Mouse (Mus musculus) forebrain, embryonic 11.5 days (tissue): ENCODE measurements at regions not wholly inside any gene's neighbourhood (a gene's known extent, or its start where the extent isn't known, plus 50 kb on each side); places are given as distances from the start of the nearest gene placed in this dataset.
A peak's percentile ranks its signal among the peaks of the same experiment; 100 is the strongest.

ENCODE experiments used
- ATAC-seq: fragments of 200-750 bp; cut with Nextera tagmentation; replicated peaks from 2 replicates; pipeline ENCODE4 v1.8.0; 2017; ENCODE audit warnings: moderate TSS enrichment; ENCODE audit not compliant: low FRiP score
- DNase-seq: peaks from one replicate; pipeline ENCODE4 v3.0.0-alpha.2; 2017; ENCODE audit warnings: low spot score
- H3K27ac ChIP-seq: fragments of 300-500 bp; sonication (generic); 2 replicates; pipeline ENCODE4 v1.5.1; 2014; ENCODE audit warnings: low read depth, low read length
- H3K27me3 ChIP-seq: fragments of 300-500 bp; sonication (generic); 2 replicates; pipeline ENCODE4 v1.6.1; 2014; ENCODE audit warnings: mild to moderate bottlenecking, low read length, mixed read lengths; ENCODE audit not compliant: control insufficient read depth, insufficient read depth
- H3K36me3 ChIP-seq: fragments of 300-500 bp; sonication (generic); 2 replicates; pipeline ENCODE4 v1.6.1; 2014; ENCODE audit warnings: mild to moderate bottlenecking, low read length, moderate library complexity, mixed read lengths; ENCODE audit not compliant: control insufficient read depth, insufficient read depth
- H3K4me1 ChIP-seq: fragments of 300-500 bp; sonication (generic); replicated peaks from 2 replicates; pipeline ENCODE4 v1.6.1; 2014; ENCODE audit warnings: low read length, mixed read lengths; ENCODE audit not compliant: control insufficient read depth, insufficient read depth
- H3K4me2 ChIP-seq: fragments of 300-500 bp; sonication (generic); 2 replicates; pipeline ENCODE4 v1.6.1; 2014; ENCODE audit warnings: low read depth, mild to moderate bottlenecking, low read length, moderate library complexity, mixed read lengths; ENCODE audit not compliant: severe bottlenecking
- H3K4me3 ChIP-seq: fragments of 300-500 bp; sonication (generic); 2 replicates; pipeline ENCODE4 v1.5.1; 2014; ENCODE audit warnings: low read depth, low read length
- H3K9ac ChIP-seq: fragments of 300-500 bp; sonication (generic); 2 replicates; pipeline ENCODE4 v1.6.1; 2014; ENCODE audit warnings: low read length
- H3K9me3 ChIP-seq: fragments of 300-500 bp; sonication (generic); 2 replicates; pipeline ENCODE4 v1.6.1; 2016; ENCODE audit warnings: low read length, mixed read lengths; ENCODE audit not compliant: control insufficient read depth
- WGBS: fragments of 180-500 bp; shearing (Covaris S2); extraction: QIAGEN DNeasy Blood & Tissue Kit; methylation state at CpG from one replicate; pipeline ENCODE4 v1.1.7; 2014; 5-methylcytosine and 5-hydroxymethylcytosine counted together

DNA sequence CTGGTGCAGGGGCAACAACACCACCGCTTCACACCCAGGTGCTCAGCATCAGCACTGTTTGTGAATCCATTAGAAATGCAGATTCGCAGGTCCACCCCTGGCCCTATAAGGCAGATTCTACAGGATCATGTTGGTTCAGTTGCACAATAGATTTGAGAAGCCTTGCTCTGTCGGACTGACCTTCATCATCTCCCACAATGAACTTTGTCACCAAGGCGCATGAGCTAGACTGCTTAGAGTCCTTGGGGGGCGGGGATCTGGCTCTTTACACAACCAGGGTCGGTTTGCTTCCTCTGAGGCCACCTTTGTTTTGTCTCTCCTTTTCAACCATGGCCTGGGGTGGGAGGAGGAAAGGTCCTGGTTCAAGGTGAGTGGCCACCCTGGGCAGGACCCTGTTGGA is 209.7 kb downstream of the Igsf11 start:
- Histone ChIP-seq H3K4me2 (no peak overlapping the region), H3K36me3 (no peaks in the 10 kb centered on the region), H3K9me3 (no peaks in the 10 kb centered on the region), H3K27ac (no peak overlapping the region), H3K27me3 (no peaks in the 10 kb centered on the region), H3K4me3 (no peak overlapping the region), H3K9ac (no peak overlapping the region), H3K4me1 (no peaks in the 10 kb centered on the region)
- ATAC-seq (no peak), DNase-seq (no peak)
- WGBS = 50% methylated on average over 6 of the region's 6 CpGs

DNA sequence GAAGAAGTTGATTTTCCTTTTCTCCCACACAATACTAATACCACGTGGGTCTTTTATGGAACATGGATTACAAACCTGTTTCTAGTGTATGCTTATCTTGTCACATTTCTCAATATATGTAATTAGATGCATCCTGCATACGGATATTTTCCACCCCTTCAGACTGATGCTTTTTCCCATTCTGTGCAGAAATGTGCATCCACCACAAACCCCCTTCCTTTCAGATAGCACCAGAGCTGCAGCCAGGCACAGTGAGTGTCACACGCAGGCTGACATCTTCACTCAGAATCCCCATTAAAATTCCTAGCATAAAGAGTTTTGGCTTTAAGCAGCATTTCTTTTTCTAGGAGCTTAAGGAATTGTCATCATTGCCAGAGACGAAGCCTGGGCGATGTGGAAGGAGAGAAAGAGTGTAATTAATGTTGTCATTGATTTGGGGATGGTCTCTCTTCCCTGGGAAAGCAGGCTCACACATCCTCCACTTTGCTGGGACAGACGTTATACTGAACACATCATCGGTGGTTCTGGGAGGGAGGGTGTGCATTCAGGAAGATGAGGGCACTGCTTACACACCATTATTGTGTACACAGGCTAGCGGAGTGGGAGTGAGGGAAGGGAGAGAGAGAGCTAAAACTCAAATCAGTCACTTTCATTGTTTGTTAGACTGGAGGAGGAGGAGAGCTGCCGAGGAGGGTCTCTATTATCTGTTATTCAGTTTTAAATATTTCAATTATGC is 211.1 kb downstream of the Igsf11 start:
- no peaks in the 10 kb centered on the region for H3K36me3 ChIP-seq
- ATAC-seq = no peak
- H3K4me2 ChIP-seq = no peak overlapping the region
- H3K9me3 ChIP-seq = no peaks in the 10 kb centered on the region
- no peaks in the 10 kb centered on the region for H3K27me3 ChIP-seq
- no peak for DNase-seq
- H3K4me3 ChIP-seq = no peak overlapping the region
- H3K27ac ChIP-seq = no peak overlapping the region
- H3K9ac ChIP-seq = no peak overlapping the region
- 64% methylated on average over 9 of the region's 9 CpGs for WGBS
- H3K4me1 ChIP-seq = no peaks in the 10 kb centered on the region

DNA sequence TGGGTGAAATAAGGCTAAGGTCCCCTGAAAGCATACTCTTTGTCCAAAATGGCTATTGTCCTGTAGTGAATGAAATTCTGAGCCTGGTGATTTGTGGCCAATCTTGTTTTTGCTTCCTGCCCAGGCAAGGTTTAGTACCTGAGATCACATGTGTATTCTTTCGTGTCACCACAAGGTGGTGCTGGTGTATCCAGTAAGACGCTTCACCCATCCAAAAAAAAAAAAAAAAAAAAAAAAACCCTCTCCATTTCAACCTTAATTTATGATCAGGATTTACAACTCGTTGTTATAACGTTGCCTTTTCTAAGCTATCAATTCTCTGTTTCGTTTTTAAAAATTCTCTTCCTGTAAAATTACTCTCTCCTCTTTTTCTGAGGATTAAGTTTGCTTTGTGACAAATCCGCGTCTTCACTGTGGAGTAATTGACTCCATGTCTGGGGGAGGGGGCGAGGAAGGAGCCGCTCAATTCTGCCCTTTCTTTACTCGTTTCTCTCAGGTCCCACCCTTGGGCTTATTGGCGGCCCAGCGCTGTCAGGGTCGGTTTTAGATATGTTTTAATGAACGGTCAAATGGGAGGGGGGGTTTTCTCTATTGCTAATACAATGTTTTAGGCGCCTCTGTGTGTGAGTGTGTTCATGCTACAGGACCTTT is 217.0 kb downstream of the Igsf11 start:
- H3K27me3 ChIP-seq = no peaks in the 10 kb centered on the region
- no peak overlapping the region for H3K9ac ChIP-seq
- 24% methylated on average over 15 of the region's 15 CpGs for WGBS
- DNase-seq (no peak), ATAC-seq (peak; percentile 71)
- H3K27ac ChIP-seq = no peak overlapping the region
- H3K36me3 ChIP-seq = no peaks in the 10 kb centered on the region
- peak overlapping the region; percentile 49; the same call in 1 of the 2 replicates for H3K4me2 ChIP-seq
- no peaks in the 10 kb centered on the region for H3K4me1 ChIP-seq
- peak overlapping the region; percentile 16; the same call in 1 of the 2 replicates for H3K4me3 ChIP-seq
- no peaks in the 10 kb centered on the region for H3K9me3 ChIP-seq

DNA sequence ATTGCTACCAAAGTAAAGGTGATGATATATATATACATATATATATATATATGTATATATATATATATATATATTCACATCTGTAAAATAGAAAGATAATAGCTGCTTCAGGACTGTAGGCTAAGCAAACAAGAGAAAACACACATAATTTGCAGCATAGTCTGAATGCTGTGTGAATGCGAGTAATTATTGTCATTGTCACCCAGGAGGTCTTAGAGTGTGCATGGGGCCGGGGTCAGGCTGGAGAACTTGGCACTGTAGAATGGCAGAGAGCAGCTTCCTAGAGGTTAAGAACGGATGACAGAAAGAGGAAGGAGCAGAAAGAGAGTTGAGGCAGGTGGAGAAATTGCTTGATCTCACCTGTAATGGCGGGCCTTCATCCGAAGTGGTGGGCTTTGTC is 217.6 kb downstream of the Igsf11 start:
- 83% methylated on average over 5 of the region's 5 CpGs for WGBS

DNA sequence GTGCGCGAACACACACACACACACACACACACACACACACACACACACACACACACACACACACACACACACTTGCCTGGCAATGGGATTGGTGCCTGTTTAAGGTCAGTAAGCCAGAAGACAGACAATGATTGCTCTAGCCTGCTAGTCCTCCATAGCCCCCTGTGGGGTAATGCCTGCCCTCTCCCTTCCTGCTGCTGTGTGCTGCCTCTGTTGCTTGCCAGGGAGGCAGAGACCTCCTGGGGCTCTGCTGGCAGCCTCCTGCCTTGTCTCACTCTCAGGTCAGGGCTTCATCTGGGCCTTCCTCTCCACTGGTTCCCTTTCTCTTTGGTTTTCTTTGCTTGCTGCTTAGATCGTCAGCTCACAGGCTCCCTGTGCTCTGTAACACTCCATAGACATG is 225.6 kb downstream of the Igsf11 start:
- Histone ChIP-seq H3K4me3 (no peak overlapping the region), H3K4me2 (no peak overlapping the region), H3K27me3 (no peaks in the 10 kb centered on the region), H3K9ac (no peak overlapping the region), H3K27ac (no peak overlapping the region), H3K9me3 (no peaks in the 10 kb centered on the region), H3K36me3 (no peaks in the 10 kb centered on the region), H3K4me1 (no peaks in the 10 kb centered on the region)
- no peak for DNase-seq
- WGBS = 69% methylated on average over 3 of the region's 3 CpGs
- no peak for ATAC-seq

More for the DNA sequence above, 217.6 kb downstream of the Igsf11 start:
- Histone ChIP-seq H3K4me2 (no peak overlapping the region; the same call in 1 of the 2 replicates), H3K4me3 (no peak overlapping the region), H3K27ac (no peak overlapping the region), H3K9me3 (no peaks in the 10 kb centered on the region), H3K27me3 (no peaks in the 10 kb centered on the region), H3K9ac (no peak overlapping the region), H3K4me1 (no peaks in the 10 kb centered on the region), H3K36me3 (no peaks in the 10 kb centered on the region)
- ATAC-seq (peak; percentile 18; the same call in 1 of the 2 replicates), DNase-seq (no peak)

DNA sequence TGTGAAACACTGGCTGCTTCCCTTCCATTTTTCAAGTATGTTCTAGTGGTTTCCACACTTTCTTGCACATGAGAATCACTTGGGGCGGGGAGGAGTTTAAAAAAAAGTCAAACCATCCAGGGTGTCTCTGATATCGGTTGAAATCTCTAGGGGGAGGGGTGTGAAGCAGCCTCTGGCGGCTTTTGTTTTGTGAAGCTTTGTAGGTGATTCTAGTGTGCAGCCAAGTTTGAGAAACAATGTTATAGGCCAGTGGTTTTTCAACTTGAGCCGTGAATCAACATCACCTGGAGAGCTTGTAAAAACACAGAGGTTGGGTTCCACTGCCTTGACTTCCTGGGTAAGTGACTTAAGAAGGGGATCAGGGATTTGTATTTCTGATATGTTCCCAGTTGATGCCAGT is 227.3 kb downstream of the Igsf11 start:
- Histone ChIP-seq H3K4me2 (no peak overlapping the region), H3K4me3 (no peak overlapping the region), H3K27me3 (no peaks in the 10 kb centered on the region), H3K9ac (no peak overlapping the region), H3K27ac (no peak overlapping the region), H3K4me1 (no peaks in the 10 kb centered on the region), H3K36me3 (no peaks in the 10 kb centered on the region), H3K9me3 (no peaks in the 10 kb centered on the region)
- DNase-seq = no peak
- ATAC-seq = no peak
- 43% methylated on average over 4 of the region's 4 CpGs for WGBS

DNA sequence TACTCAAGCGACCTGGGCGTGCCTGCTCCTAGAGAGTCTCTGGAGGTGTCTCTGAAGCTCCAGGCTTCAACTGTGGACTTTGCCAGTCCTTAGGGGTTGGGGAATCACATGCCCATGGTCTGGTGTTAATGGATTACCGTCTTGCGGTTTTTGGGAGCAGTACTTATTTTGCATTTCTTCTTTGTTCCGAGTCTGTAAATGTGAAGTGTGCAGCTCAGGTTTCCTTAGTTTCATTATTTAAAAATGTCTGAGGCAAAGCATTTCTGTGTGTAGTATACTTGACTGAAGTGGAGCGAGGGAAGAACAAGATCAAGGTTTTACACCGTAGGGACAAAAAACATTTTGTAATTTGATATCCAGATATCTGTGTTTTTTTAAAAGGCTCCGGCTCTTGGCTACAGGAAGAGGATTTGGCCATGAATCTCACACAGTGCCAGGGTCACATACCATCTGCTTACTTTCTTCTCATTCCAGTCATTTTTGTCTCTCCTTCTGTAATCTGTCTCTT is 231.0 kb downstream of the Igsf11 start:
- no peak for ATAC-seq
- Histone ChIP-seq H3K4me3 (no peak overlapping the region), H3K9me3 (no peaks in the 10 kb centered on the region), H3K36me3 (no peaks in the 10 kb centered on the region), H3K4me1 (no peaks in the 10 kb centered on the region), H3K9ac (no peak overlapping the region), H3K27ac (no peak overlapping the region), H3K4me2 (no peak overlapping the region), H3K27me3 (no peaks in the 10 kb centered on the region)
- 77% methylated on average over 8 of the region's 8 CpGs for WGBS
- DNase-seq = no peak

DNA sequence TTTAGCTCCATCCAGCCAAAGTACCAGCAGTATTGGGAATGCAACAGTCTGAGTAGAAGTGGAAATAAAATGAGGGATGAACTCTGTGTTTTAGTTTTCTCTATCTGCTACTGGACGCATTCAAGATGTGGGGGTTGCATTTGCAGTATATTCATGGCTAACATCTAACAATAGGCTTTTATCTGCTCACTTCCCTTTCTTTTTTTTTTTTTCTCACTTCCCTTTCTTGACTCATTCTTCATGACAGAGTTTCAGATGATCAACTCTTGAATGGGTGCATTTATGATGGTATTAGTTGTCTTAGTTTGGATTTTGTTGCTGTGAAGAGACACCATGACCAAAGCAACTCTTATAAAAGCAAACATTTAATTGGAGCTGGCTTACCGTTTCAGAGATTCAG is 240.0 kb downstream of the Igsf11 start:
- no peak overlapping the region for H3K9ac ChIP-seq
- H3K4me2 ChIP-seq = no peak overlapping the region
- H3K36me3 ChIP-seq = no peaks in the 10 kb centered on the region
- H3K4me1 ChIP-seq = no peaks in the 10 kb centered on the region
- 81% methylated on average over 2 of the region's 2 CpGs for WGBS
- no peak for DNase-seq
- H3K27ac ChIP-seq = no peak overlapping the region
- H3K9me3 ChIP-seq = no peaks in the 10 kb centered on the region
- H3K27me3 ChIP-seq = no peaks in the 10 kb centered on the region
- H3K4me3 ChIP-seq = no peak overlapping the region
- no peak for ATAC-seq
